Mouse (Mus musculus) erythroblast, embryonic 14.5 days (primary cell): ENCODE data around the gene Ccr6. TPM values are rescaled to one million over a fixed set of nuclear protein-coding genes. Genes with fewer than 3 reads are reported as not detected.

Experiments
- H3K27me3 ChIP-seq: 2 replicates; pipeline ENCODE4 v1.6.1; 2012; ENCODE audit warnings: inconsistent platforms; ENCODE audit not compliant: control insufficient read depth
- H3K36me3 ChIP-seq: 2 replicates; pipeline ENCODE4 v1.6.1; 2012; ENCODE audit warnings: mild to moderate bottlenecking, inconsistent platforms; ENCODE audit not compliant: control insufficient read depth
- H3K4me1 ChIP-seq: 2 replicates; pipeline ENCODE4 v1.6.1; 2012; ENCODE audit warnings: inconsistent platforms; ENCODE audit not compliant: control insufficient read depth
- H3K4me3 ChIP-seq: replicated peaks from 2 replicates; pipeline ENCODE3; 2012; ENCODE audit warnings: moderate library complexity, mild to moderate bottlenecking, inconsistent platforms
- H3K9me3 ChIP-seq: 2 replicates; pipeline ENCODE4 v1.6.1; 2012; ENCODE audit warnings: low read length, inconsistent platforms, mixed read lengths; ENCODE audit not compliant: control insufficient read depth
- GATA1 ChIP-seq: IDR thresholded peaks from 2 replicates; pipeline ENCODE4 v1.6.1; 2012; ENCODE audit warnings: low read length, inconsistent platforms, mixed read lengths
- TAL1 ChIP-seq: IDR thresholded peaks from 3 replicates; pipeline ENCODE4 v1.6.1; 2012; ENCODE audit warnings: low read length, inconsistent platforms, mixed read lengths
- polyA plus RNA-seq: library from polyadenylated mRNA; stranded (reverse); fragments of >175 nt; gene quantifications from 2 replicates; pipeline ENCODE4 v1.2.3, GENCODE M21; 2012

The Ccr6 gene
- polyA plus RNA-seq, 1 experiment = not detected

DNA sequence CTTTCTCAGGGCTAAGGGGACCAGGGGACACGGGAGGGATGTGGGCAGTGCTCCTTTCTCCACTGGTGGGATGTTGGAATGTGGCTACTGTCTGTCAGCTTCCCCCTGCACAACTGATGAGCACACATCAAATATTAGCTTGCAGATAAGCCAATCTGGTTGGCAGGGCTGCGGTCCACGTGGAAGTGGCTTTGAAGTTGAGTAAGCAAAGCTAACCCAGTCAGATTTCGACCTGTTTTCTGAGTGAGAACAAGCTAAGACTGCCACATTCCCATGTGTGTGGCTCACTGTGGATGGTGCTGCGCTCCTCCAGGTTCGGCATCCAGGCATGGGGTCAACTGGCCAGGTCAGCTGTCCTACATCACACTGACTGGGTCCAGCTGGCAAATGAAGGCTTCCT lies 37.1 kb downstream of the Ccr6 start:
- no peaks in the 10 kb centered on the region; the same call in 1 of the 2 replicates for H3K4me1 ChIP-seq
- no peak overlapping the region for H3K4me3 ChIP-seq
- no peak for TF ChIP-seq TAL1
- TF ChIP-seq GATA1 = no peak
- H3K27me3 ChIP-seq = 0 out of 2 replicates have a peak, but pooled peaks cover 3% of the 10 kb centered on the region
- no peaks in the 10 kb centered on the region for H3K9me3 ChIP-seq
- no peaks in the 10 kb centered on the region for H3K36me3 ChIP-seq

DNA sequence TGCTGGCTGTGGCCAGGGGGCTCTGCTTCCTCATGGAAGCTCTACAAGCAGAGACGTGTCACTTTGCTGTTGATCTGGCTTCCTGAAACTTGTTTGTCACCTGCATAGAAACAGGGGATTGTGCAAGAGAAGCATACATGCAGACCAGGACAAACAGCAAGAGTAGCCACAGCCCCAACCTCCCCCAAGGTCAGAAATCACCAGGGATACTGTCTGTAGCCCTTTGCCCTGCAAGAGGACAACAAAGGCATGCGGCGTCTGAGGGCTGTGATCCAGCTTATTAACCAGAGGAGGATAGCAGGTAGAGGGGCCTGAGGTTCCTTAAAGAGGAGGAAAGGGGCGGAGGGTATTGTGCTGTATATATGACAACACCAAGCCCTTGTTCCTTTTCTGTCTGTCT lies 40.2 kb downstream of the Ccr6 start:
- Histone ChIP-seq H3K9me3 (no peaks in the 10 kb centered on the region), H3K36me3 (no peaks in the 10 kb centered on the region), H3K27me3 (0 out of 2 replicates have a peak, but pooled peaks cover 3% of the 10 kb centered on the region), H3K4me3 (no peak overlapping the region), H3K4me1 (no peaks in the 10 kb centered on the region; the same call in 1 of the 2 replicates)
- no peak for TF ChIP-seq TAL1
- TF ChIP-seq GATA1 = no peak

DNA sequence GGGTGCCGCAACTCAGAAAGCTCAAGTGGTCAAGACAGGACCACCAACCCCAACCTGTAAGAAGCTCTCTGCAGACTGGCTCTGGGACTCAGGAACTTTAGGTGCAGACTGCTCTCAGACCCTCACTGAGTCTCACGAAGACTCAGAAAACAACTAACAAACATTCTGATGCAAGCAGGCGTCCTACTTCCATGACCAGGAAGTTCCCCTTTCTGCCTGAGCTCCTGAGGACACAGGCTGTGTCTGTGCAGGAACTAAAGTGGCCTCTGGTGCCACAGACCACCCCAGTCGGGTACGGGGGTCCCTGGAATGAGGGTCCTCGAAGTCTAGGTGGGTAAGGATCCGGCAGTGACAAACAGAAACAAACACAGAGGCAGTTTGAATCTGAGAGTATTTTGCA lies 40.8 kb downstream of the Ccr6 start:
- Histone ChIP-seq H3K36me3 (no peaks in the 10 kb centered on the region), H3K27me3 (0 out of 2 replicates have a peak, but pooled peaks cover 3% of the 10 kb centered on the region), H3K4me1 (no peaks in the 10 kb centered on the region; the same call in 1 of the 2 replicates), H3K4me3 (no peak overlapping the region), H3K9me3 (no peaks in the 10 kb centered on the region)
- no peak for TF ChIP-seq TAL1
- TF ChIP-seq GATA1 = no peak

DNA sequence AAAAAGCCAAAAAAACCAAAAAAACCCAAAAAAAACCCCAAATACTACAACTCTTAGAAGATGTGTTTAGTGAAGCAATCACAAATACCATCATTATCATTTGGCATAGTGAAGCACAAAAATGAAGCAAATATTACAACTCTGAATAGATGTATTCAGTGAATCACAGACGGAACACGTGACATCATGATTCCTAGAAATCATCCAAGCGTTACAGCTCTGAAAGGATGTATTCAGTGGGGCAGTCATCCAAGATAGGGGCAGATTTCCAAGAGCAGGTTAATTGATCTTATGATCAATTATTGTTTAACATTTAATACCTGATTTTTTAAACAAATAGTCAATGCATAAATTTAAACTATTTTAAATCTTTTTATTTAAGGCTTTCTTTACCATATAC lies 41.4 kb downstream of the Ccr6 start:
- TF ChIP-seq GATA1 = no peak
- TF ChIP-seq TAL1 = no peak
- no peaks in the 10 kb centered on the region for H3K36me3 ChIP-seq
- no peak overlapping the region for H3K4me3 ChIP-seq
- no peaks in the 10 kb centered on the region for H3K9me3 ChIP-seq
- no peaks in the 10 kb centered on the region; the same call in 1 of the 2 replicates for H3K4me1 ChIP-seq
- 0 out of 2 replicates have a peak, but pooled peaks cover 3% of the 10 kb centered on the region for H3K27me3 ChIP-seq

DNA sequence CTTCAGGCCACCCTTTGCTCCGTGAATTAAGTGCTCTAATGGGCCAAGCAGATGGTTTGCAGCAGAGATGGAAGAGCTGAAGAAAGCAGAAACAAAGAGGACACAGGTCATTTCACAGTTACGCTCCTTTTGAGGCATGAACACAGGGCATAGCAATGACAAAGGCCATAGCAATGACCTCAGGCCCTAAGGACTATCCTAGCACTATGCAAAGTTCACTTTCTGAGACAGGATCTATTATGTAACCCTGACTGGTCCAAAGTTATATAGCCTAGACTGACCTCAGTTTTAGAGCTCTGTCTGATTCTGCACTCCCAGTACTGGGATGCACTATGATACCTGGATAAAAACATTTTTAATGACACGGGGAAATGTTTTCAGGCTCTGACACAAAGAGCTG lies 42.5 kb downstream of the Ccr6 start:
- Histone ChIP-seq H3K27me3 (no peaks in the 10 kb centered on the region), H3K36me3 (no peaks in the 10 kb centered on the region), H3K9me3 (no peaks in the 10 kb centered on the region), H3K4me3 (no peak overlapping the region), H3K4me1 (peaks cover 10% of the 10 kb centered on the region)
- TF ChIP-seq GATA1 (no peak), TAL1 (no peak)

DNA sequence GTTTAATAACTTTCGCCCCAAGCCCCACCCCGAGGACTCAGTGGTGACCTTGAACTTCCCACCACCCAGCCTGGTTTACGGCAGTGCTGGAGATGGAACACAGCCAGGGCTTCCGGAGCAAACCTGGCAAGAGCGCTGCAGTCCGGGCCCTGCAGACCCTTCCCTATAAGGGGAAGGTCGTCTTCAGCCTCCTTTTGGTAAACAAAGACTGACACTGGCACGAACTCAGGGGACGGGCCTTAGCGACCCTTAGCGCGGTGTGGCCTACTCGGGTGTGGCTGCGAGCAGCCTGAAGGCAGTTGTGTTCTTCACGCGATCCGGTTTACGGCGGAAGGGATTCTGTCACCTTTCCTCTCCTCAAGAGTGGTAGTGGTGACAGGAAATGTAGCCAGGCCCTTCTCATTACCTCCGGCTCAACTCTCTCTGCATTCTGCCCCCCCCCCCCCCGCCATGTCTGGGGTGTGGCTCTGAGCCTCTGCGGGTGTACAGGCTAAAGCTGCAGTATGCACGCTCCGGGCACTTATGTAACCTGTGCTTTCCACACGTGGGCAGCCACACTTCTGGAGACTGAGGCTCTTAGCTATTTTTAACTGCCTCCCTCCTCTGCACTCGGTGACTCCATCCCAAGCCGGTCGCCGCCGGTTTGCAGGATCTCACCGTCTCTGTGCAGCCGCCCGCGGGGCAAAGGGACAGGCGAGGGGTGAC lies 47.1 kb downstream of the Ccr6 start, which contains the start of gene Mpc1:
TSS of gene Mpc1 (plus strand) at position 84 of the 705 bp plus-strand sequence.
- peaks cover 34% of the 10 kb centered on the region for H3K4me1 ChIP-seq
- H3K4me3 ChIP-seq = peak within 1 kb of the TSS; percentile 90
- H3K27me3 ChIP-seq = no peaks in the 10 kb centered on the region
- no peaks in the 10 kb centered on the region; the same call in 1 of the 2 replicates for H3K36me3 ChIP-seq
- TF ChIP-seq GATA1 (no peak), TAL1 (no peak)
- H3K9me3 ChIP-seq = no peaks in the 10 kb centered on the region

DNA sequence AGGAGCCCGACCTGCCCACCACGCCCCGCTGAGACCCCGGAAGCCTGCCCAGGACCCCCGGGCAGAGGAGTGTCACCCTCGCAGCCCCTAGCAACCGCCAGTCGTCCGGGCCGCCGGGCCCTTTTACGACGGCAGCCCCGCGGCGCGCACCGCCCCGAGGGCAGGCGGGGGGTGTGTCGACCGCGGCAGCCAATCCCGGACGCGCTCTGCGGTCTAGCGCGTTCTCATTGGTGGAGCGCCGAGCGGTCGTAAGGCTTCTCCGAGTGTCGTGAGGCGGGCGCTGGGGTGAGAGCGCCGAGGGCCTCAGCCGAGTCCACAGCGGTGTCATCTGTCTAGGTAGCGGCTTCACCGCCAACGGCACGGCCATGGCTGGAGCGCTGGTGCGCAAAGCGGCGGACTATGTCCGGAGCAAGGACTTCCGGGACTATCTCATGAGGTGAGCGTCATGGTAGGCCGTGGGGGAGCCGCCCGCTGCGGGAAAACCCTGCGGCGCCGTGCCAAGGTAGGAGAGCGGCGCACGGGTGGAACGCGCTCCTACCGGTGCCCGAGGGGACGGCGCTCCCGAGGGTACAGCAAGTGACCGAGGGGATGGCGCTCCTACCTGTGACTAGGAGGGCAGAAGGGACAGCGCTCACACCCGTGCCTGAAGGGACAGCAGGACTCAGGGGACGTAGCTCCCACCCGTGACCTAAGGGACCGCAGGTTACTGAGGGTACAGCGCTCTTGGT lies 47.8 kb downstream of the Ccr6 start:
- H3K36me3 ChIP-seq = no peaks in the 10 kb centered on the region; the same call in 1 of the 2 replicates
- peaks cover 34% of the 10 kb centered on the region for H3K4me1 ChIP-seq

DNA sequence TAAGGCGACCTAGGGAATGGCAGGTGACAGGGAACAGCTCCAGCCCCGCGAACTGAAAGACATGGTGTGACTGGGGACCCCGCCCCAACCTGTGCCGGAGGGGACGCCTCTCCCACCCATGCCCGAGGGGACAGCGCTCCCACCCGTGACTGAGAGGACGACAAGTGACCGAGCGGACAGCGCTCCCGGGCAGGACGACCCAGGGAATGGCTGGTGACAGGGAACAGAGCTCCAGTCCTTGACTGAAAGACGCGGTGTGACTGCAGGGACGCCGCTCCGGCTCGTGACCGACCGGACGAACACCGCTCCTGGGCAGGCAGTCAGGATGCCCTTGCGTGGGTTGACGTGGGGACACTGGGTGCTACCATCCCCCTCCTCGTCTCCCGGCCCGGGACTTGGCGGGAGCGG lies 48.4 kb downstream of the Ccr6 start:
- peak overlapping the region; percentile 90 for H3K4me3 ChIP-seq
- no peaks in the 10 kb centered on the region; the same call in 1 of the 2 replicates for H3K36me3 ChIP-seq
- H3K9me3 ChIP-seq = no peaks in the 10 kb centered on the region
- H3K27me3 ChIP-seq = no peaks in the 10 kb centered on the region
- TF ChIP-seq TAL1 (no peak), GATA1 (no peak)
- H3K4me1 ChIP-seq = peaks cover 34% of the 10 kb centered on the region

More for the DNA sequence above, 47.8 kb downstream of the Ccr6 start:
- Histone ChIP-seq H3K4me3 (peak overlapping the region; percentile 90), H3K9me3 (no peaks in the 10 kb centered on the region), H3K27me3 (no peaks in the 10 kb centered on the region)
- TF ChIP-seq TAL1 (no peak), GATA1 (no peak)

DNA sequence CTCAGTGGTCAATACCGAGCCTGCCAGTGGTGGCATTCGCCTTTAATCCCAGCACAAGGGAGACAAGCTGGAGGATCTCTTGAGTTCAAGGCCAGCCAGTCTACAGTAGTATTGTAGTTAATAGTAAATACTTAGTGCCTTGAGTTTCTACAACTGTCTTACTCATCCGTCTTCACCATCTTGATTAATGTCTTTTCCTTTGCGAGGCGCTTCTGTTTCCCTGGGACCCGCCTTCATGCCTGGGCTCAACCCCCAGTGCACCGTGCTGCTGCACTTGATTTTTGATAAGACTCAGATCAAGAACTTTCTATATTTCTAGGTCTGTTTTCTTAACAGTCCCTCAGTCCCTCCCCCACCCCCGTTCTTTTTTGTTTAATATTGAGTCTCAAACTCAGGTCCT lies 49.2 kb downstream of the Ccr6 start:
- Histone ChIP-seq H3K36me3 (peaks cover 6% of the 10 kb centered on the region), H3K9me3 (no peaks in the 10 kb centered on the region), H3K4me1 (peaks cover 34% of the 10 kb centered on the region), H3K27me3 (no peaks in the 10 kb centered on the region), H3K4me3 (peak overlapping the region; percentile 90)
- no peak for TF ChIP-seq TAL1
- no peak for TF ChIP-seq GATA1
